Mouse (Mus musculus): ENCODE measurements around the gene Vps33b.
"Not testable (repeated sequence)": the region's sequence is repeated elsewhere in the genome, so short reads cannot be mapped to it uniquely, and the experiment has no call there.

Gene Vps33b

DNA sequence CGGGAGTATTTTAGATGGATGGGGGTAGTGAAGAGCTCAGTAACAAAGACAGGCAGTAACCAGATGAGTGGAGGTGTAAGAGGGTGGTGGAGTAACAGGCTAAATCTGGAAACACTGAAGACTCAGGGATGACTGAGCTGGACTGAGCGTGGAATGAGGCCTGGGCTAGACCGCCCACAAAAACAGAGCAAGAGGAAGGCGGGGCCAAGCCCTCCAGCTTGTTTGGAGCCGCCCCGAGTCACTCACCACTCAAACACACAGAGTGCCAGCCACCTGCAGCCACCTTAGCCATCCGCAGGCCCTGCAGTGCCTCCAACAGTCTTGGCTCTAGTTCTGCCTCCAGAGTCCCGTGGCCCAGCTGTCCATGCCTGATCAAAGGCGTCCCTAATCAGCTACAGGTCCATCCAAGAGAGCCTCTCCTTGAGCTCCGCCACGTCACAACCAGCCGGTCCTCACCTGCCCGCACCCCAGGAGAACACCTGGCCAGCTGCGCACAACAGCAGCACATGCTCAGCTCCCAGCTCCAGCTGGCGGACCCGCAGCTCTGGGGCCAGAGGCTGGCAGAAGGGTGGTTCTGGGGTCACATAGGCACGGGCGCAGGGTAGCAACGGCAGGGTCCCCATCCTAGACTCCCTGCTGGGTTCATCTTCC lies 50.5 kb downstream of the Vps33b start:
- DNase-seq = no peak

DNA sequence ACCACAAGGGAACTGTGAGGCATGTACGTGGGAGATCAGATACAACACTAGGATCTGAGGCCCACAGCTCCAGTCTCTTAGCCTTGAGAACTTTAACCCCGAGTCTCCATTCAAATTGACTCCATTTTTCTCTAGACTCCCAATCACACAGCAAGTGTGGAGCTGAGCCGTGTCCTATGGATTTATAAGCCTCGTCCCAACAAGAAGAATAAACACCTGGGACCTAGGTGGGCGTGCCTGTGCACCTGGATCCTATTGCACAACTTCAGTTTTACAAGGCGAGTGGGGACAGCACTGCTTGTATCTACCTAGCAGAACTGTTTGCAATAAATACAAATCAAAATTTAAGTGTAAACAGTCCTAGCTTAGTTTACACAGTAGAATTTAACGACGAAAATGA lies 53.9 kb downstream of the Vps33b start:
- DNase-seq = no peak

DNA sequence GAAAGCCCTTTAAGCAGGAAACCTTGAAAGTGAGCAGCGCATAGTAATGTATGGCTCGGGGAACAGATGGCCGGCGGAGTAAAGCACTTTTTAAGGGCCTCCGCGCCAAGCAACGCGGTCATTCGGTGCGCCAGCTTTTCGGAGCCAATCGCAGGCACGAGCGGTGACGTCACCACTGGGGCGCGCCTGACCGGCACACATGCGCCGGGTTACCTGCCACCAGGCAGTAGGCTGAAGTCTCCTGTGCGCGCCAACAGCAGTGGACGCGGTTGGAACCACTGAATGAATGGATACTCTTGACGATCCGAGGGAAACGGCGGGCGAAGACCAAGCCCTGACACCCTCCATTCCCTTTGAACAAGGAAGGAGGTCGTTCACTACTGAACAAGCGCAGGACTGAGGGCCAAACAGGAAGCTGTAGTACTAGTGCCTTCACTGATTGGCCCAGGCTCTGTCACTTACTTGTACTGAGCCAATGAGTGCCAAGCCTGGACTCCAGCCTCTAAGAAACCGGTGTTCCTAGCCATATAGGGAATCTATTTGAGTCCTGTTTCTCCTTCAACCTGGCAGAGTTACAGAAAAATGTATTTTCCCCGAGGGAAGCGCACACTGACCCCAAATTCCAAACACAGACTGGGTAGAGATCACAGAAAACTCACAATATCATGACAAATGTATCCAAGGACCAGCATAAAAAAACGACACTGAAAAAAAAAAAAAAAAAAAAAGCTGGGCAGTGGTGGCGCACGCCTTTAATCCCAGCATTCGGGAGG lies 54.8 kb downstream of the Vps33b start, which contains the start of gene Rccd1:
Gene Rccd1 (minus strand): TSS at position 412 of the 773 bp plus-strand sequence.
- peak; percentile 98 to 99 for DNase-seq

DNA sequence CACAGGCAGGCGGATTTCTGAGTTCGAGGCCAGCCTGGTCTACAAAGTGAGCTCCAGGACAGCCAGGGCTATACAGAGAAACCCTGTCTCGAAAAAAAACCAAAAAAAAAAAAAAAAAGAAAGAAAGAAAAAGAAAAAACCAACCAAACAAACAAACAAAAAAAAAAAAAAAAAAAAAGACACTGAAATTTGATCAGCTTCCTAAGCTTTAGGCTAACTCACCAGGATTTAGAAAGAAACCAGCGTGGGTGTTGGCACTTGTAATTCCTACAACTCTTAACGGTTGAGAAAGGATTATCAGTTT lies 55.3 kb downstream of the Vps33b start:
- not testable (repeated sequence) for DNase-seq

DNA sequence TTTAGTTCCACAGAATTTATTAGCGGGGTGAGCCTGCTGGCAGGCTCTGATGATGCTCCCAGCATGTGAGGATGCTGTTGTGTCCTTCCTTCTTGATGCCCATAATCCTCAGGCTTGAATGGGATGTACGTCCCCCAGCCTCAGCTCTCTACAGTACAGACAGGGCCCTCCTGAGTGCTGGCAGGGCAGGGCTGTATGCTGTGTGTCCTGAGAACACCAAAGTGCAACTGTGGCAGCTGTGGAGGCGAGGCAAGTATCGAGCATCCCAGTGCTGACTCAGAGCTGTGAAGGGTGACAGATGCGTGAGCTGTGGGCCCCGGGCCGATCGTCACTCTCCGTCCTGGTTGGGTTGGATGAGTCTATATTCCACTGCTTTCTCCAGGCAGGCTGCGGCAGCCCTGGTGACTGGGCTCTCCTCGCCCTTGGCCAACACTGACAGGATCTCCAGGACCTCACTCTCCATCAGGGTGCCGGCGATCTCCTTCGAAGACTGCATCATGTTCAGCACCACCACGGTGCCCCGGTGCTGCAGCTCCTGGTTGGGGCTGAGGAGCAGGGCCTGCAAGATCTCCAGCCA lies 55.9 kb downstream of the Vps33b start:
- DNase-seq = no peak

DNA sequence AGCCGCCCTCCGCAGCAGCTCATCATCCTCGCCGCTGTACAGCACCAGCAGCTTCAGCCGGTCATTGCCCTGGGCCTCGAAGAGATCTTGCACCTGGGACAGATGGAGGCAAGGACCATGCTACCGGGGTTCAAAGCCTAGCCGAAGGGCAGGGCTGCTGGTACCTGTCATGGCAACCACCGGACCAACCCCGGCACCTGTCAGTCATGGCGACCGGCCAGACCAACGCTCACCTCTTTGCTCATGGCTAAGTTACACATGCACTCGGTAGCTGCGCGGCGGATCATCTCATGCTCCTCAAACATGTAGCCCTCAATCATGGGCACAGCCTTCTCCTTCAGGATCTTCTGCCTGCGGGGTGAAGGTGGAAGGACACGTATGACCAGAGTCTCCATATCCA lies 56.6 kb downstream of the Vps33b start:
- DNase-seq = peak in 1 of 2 experiments; percentile 45

DNA sequence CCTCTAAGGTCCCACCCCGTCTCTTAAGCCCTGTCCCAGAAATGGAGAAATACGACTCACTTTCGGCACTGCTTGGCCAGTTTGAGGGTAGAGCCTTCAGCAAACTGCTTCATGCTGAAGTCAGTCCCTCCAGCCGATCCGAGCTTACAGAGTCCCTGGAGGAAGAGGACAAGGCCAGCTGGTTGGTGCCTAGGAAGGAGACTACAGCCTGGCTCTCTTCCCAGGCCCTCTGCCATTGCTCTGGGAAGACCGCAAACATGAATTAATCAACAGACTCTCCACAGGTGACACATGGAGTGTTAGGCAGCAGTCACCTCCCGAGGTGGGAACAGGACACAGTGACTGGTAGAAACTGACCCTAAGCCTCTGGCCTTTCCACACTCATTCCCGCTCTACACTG lies 60.8 kb downstream of the Vps33b start:
- peak in 1 of 2 experiments; percentile 39 for DNase-seq

DNA sequence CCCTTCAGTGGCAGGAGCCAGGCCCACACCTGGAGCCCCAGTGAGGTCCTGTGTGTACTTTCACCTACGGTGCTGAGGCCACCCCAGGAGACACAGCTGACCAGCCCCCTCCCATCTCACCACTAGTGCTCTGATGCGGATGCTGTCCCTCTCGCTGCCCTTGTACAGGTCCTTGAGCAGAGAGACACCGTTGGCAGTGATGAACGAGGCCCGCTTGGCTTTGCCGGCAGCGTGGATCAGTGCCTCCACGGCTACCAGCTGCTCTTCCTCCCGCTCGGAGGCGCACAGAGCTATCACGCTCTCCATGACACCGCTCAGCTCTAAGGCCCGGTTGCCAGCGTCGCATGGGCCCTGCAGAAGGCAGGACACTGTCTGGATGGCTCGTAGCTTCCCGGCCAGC lies 62.0 kb downstream of the Vps33b start:
- DNase-seq = no peak

DNA sequence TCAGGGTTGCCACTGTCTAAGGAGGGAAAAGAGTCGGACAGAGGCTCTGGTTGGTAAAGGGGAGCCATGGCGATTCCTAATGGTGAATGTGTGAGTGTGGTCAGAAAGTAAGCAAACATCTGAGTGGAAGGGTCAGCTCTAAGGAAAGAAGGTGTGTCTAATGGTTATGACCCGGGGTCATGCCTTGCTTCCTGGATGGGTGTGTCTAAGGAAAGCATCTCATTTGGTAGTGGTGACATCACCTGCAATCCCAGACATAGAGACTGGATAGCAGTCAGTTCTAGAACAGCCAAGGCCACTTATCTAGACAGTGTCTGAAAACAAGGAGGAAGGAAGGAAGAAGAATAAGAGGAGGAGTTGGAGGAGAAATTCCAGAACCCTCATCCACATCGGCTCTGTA lies 65.4 kb downstream of the Vps33b start:
- no peak for DNase-seq

DNA sequence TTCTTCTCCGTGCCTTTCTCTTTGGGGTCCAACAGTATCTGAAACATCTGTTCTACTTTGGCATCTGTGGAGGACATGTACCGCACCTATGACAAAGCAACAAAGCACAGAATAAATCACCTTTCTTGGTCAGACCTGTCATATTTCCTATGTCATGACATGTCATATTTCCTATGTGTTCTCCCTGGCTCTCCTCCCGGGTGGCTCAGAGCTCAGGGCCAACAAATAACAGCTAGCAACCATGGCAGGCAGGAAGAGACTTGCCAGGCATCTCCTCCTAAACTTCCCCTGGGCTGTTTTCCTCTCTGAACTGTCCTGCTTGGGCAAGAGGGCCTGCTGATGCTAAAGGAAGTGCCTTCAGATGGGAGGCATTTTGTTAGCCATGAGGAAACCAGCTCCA lies 67.5 kb downstream of the Vps33b start:
- DNase-seq = no peak

DNA sequence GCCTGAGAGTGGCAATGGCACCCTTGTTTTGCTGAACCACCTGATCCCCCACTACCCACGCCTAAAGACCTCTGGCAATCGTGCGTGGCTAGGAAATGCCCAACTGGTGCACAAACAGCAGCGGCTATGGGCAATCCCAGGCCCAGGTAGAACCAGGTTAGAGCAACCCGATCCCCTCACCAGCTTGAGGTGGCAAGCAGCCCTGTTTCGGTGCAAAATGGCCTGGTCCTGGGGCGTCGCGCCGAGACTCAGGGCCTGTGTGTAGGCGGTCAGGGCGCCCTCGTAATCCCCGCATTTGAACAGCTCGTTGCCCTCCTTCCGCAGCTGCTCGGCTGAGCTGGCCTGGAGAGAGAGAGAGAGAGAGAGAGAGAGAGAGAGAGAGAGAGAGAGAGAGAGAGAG lies 69.9 kb downstream of the Vps33b start:
- DNase-seq = peak; percentile 69 to 71

DNA sequence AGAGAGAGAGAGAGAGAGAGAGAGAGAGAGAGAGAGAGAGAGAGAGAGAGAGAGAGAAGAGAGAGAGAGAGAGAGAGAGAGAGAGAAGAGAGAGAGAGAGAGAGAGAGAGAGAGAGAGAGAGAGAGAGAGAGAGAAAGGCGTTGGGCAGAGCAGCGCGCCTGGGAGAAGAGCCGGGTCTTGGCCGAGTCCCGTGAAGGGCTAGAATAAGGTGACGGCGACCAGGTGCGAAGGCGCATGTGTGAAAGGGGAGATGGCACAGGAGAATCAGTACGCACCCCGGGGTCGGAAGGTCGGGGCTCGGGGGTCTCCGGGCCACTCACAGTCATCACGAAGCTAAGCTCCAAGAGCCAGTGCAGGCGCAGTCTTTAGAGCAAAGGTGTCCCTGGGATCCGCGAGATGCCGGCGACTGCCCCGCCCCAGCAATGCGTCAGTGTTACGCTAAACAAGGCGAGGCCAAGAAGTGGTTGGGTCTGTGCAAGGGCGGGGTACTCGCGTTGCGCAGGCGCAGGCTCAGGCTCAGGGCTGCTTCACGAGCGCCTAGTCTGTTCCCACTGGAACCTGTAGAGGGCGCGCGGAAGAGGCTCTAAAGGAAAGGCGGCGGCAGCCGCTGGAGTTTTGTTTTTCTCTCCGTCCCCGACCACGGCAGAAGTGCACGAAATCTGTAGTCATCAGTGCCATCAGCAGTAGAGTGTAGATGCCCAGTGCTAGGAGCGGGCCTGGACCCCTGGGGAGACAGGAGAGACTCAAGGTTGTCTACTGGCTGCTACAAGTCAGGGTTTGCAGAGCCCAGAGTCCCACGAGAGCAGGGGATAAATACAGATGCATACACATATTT lies 70.6 kb downstream of the Vps33b start:
- DNase-seq = peak; percentile 99

DNA sequence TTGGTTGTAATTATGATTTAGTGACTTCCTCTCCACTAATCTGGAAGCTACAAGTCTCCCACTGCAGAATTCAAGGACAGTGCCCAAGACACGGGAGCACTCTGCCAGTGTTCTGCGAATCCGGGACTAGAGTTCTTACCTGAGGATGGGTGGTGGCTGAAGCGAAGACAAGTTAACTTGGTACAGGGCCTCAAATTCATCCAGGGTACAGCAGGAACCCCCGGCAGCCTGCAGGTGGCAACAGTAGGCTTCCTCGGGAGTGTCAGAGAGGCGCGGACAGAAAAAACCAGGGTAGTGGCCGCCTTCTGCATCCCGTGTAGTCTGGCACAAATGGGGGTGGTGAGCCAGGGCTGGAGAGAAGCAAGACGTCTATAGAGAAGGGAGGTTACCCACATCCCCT lies 71.3 kb downstream of the Vps33b start, which contains the start of gene Unc45a:
Gene Unc45a (minus strand): TSS at position 213 of the 400 bp plus-strand sequence.
- peak; percentile 75 to 76 for DNase-seq

Measured in cerebellum, postnatal 10 days (tissue).